Mouse (Mus musculus): ENCODE measurements at regions not wholly inside any gene's neighbourhood (a gene's known extent, or its start where the extent isn't known, plus 50 kb on each side); places are given as distances from the start of the nearest gene placed in this dataset.

DNA sequence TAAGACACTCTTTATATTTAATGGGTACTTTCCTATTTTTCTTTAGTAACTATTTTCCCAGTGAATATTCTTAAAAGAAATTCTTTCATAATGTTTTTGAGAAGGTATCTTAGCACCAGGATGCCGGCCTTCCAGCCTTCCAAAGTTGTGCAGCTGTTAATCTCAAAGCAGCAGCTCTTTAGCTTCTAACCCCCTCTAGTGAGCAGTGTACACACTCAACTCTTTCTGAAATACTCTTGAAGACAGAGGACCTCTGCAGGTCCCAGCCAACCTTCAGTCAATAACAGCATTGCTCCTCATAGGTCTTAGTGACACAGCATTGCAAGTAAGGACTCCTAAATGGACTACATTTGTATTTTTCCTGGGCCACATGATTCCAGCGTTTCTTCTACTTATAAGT, 55.2 kb upstream of the Gm34302 start:
- 61% methylated on average over 2 of the region's 2 CpGs for WGBS
- ATAC-seq (ENCODE audit: insufficient number of reproducible peaks, low FRiP score, low TSS enrichment, low read depth) = no peak

DNA sequence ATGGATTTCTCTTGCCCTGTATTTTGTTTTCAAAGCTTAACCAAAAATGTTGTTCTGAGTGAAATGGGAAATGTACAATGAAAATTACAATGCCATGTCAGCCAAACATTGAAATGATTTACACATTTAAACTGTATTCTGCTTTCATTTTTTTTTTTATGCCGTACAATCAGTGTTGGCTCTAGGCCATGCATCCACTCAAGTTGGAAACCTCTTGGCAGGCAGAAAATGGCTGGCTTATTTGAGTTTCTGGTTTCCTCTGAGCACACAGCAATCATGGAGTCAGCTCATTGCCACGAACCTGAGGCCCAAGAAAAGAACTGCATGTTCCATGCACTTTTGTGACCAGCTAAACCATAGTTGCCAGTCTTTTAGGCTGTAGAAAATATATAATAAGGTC, 50.5 kb upstream of the Gm34302 start:
- no peak overlapping the region for H3K9ac ChIP-seq
- H3K27me3 ChIP-seq = no peaks in the 10 kb centered on the region
- no peak overlapping the region for H3K4me3 ChIP-seq
- no peak for ATAC-seq (ENCODE audit: insufficient number of reproducible peaks, low FRiP score, low TSS enrichment, low read depth)
- H3K9me3 ChIP-seq = no peaks in the 10 kb centered on the region
- WGBS = 27% methylated on average over 2 of the region's 2 CpGs
- H3K4me1 ChIP-seq = no peaks in the 10 kb centered on the region
- H3K4me2 ChIP-seq = no peak overlapping the region
- no peaks in the 10 kb centered on the region for H3K36me3 ChIP-seq
- H3K27ac ChIP-seq = no peak overlapping the region

More for the DNA sequence above, 55.2 kb upstream of the Gm34302 start:
- no peaks in the 10 kb centered on the region for H3K27me3 ChIP-seq
- H3K27ac ChIP-seq = no peak overlapping the region
- no peak overlapping the region for H3K4me2 ChIP-seq
- no peak overlapping the region for H3K4me3 ChIP-seq
- no peaks in the 10 kb centered on the region for H3K36me3 ChIP-seq
- no peaks in the 10 kb centered on the region for H3K9me3 ChIP-seq
- H3K4me1 ChIP-seq = no peaks in the 10 kb centered on the region
- H3K9ac ChIP-seq = no peak overlapping the region
